Mouse (Mus musculus) neural tube, embryonic 14.5 days (tissue): ENCODE results near the gene Sec11a. TPM values are rescaled to one million over a fixed set of nuclear protein-coding genes. Genes with fewer than 3 reads are reported as not detected.

ENCODE experiments used
- ATAC-seq: fragments of 200-750 bp; cut with Nextera tagmentation; 2 replicates; pipeline ENCODE4 v1.8.0; 2017; ENCODE audit warnings: low read depth, mild to moderate bottlenecking, moderate TSS enrichment, moderate library complexity
- H3K27ac ChIP-seq: fragments of 300-500 bp; sonication (generic); 2 replicates; pipeline ENCODE4 v1.5.1; 2014; ENCODE audit warnings: low read depth, mild to moderate bottlenecking, control low read depth, low read length, moderate library complexity, mixed read lengths
- H3K27me3 ChIP-seq: fragments of 300-500 bp; sonication (generic); 2 replicates; pipeline ENCODE4 v1.6.1; 2014; ENCODE audit warnings: low read length; ENCODE audit not compliant: control insufficient read depth, insufficient read depth
- H3K36me3 ChIP-seq: fragments of 300-500 bp; sonication (generic); 2 replicates; pipeline ENCODE4 v1.6.1; 2014; ENCODE audit warnings: low read length, mixed read lengths; ENCODE audit not compliant: control insufficient read depth, insufficient read depth
- H3K4me1 ChIP-seq: fragments of 300-500 bp; sonication (generic); 2 replicates; pipeline ENCODE4 v1.6.1; 2014; ENCODE audit warnings: low read length; ENCODE audit not compliant: control insufficient read depth, insufficient read depth
- H3K4me2 ChIP-seq: fragments of 300-500 bp; sonication (generic); 2 replicates; pipeline ENCODE4 v1.6.1; 2014; ENCODE audit warnings: mild to moderate bottlenecking, low read depth, low read length, control low read depth
- H3K4me3 ChIP-seq: fragments of 300-500 bp; sonication (generic); 2 replicates; pipeline ENCODE4 v1.5.1; 2014; ENCODE audit warnings: low read depth, low read length, control low read depth, mixed read lengths
- H3K9ac ChIP-seq: fragments of 300-500 bp; sonication (generic); replicated peaks from 2 replicates; pipeline ENCODE4 v1.6.1; 2014; ENCODE audit warnings: low read depth, mild to moderate bottlenecking, control low read depth, low read length, mixed read lengths
- H3K9me3 ChIP-seq: fragments of 300-500 bp; sonication (generic); 2 replicates; pipeline ENCODE4 v1.6.1; 2016; ENCODE audit warnings: low read length; ENCODE audit not compliant: control insufficient read depth
- WGBS: fragments of 180-500 bp; shearing (Covaris S2); extraction: QIAGEN DNeasy Blood & Tissue Kit; methylation state at CpG from one replicate; pipeline ENCODE4 v1.1.7; 2014; 5-methylcytosine and 5-hydroxymethylcytosine counted together
- polyA plus RNA-seq: library from polyadenylated mRNA; unstranded; fragments of >200 nt; fragmentation: Nextera tagmentation; extraction: Ambion mirVana; gene quantifications from 2 replicates; pipeline ENCODE4 v1.2.1, GENCODE M21; 2014

Sec11a gene
- polyA plus RNA-seq: 128 and 155 TPM in 2 replicates

DNA sequence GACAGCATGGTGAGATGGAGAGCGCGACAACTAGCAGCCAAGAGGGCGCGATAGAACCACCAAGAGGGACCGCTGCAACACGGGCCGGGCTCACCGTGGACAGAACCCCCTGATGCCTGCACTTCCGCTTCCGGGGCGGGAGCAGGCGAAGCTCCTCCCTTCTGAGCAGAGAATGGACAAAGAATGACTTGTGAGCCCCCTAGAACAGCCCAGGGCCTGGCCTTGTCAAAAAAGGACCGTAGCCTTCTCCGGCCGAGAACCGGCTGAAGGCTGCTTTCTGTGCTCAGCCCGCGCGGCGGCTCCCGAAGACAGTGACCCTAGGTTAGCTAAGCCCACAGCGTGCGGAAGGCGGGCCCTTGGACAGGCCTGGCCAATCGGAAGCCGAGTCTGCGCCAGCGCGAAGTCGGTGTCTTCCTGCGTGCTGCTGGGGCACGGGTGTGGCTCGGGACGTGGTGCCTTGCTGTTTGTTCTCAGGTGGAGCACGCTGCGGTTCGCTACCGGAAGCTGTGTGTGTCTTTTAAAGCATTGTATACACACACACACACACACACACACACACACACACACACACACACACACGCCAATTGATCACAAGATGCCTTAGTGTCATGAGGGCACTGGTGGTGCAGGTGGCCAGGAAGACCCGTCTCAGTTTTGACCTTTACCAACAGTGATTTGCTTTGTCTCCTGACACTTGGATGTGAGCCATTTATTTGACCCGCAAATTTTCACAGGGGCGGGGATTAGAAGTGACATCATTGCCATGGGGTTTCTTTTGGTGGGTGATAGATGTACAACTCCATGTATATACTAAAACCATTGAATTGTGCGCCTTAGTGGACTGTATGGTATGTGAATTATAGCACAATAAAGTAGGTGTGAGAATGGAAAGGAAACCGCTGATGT lies at the start of gene Sec11a:
Gene Sec11a (minus strand): TSS at position 336 of the 906 bp plus-strand sequence.
- no peaks in the 10 kb centered on the region for H3K9me3 ChIP-seq
- 1% methylated on average over 40 of the region's 44 CpGs for WGBS
- peak; percentile 100 for ATAC-seq
- peak within 1 kb of the TSS; percentile 57 for H3K4me3 ChIP-seq
- no peaks in the 10 kb centered on the region for H3K27me3 ChIP-seq
- H3K4me2 ChIP-seq: peak within 1 kb of the TSS; percentile 83
- no peaks in the 10 kb centered on the region for H3K36me3 ChIP-seq
- peak within 1 kb of the TSS; percentile 97 for H3K27ac ChIP-seq
- peak within 1 kb of the TSS; percentile 77 for H3K9ac ChIP-seq
- peaks cover 14% of the 10 kb centered on the region for H3K4me1 ChIP-seq

DNA sequence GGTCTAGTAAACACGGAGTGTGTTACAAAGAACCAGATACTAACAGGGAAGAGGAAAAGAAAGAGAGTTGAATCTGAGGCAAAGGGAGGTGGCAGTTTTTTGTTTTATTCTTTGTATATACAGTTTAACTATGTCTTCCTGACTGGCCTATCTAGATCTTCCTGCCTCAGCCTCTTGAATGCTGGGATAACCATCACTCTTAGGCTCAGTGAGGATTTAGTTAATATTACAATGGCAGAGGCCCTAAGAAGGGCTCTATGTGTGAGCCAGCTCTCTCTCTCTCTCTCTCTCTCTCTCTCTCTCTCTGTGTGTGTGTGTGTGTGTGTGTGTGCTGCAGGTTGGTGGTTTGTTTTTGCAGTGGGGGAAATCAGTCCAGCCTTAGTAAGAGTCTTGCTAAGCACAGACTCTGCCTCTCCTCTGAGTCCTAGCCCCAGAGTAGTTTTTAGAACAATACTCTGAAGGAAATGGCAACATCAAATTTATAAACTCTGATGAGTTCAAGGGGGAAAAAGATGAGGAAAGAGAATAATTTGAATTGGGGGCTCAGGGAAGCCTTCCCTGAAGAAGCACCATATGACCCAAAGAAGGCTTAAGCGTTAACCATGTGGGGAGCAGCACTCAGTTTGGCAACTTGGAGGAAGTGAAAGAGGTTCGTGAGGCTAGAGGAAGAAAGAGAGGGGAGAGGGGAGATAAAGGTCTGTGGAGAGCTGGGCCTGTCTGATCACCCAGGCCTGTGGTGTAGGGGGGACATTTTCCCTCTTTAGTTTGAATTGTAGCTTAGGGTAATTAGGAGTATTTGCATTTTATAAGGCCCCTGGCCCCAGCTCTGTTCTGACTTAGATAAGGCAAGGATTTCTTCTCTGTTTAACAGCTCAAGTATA lies 47.9 kb upstream of the Sec11a start:
- H3K27me3 ChIP-seq: no peaks in the 10 kb centered on the region
- WGBS: 46% methylated on average over 3 of the region's 3 CpGs
- H3K4me2 ChIP-seq: peak overlapping the region; percentile 71; the same call in 1 of the 2 replicates
- H3K4me1 ChIP-seq: peaks cover 30% of the 10 kb centered on the region
- no peak for ATAC-seq
- no peaks in the 10 kb centered on the region for H3K9me3 ChIP-seq
- no peak overlapping the region for H3K27ac ChIP-seq
- H3K4me3 ChIP-seq: no peak overlapping the region
- no peak overlapping the region for H3K9ac ChIP-seq
- H3K36me3 ChIP-seq: no peaks in the 10 kb centered on the region

DNA sequence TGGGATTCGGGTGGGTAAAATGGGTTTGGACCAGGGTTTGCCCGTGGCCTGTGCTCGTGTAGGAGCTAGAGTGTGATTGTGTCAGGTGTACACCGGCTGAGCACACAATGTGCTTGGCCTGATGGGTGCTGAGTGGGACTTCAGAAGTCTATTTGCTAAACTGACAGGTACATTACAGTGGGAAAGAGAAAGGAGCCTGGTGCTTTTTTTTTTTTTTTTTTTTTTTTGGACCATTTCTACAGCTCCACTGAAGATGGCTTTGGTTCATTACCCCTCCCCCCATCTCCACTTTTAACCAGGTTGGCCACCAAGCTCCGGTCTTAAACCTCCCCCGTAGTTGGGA lies 47.1 kb upstream of the Sec11a start:
- H3K27me3 ChIP-seq: no peaks in the 10 kb centered on the region
- peak overlapping the region; percentile 71 for H3K4me2 ChIP-seq
- H3K4me3 ChIP-seq: peak overlapping the region; percentile 74
- H3K36me3 ChIP-seq: no peaks in the 10 kb centered on the region
- peaks cover 30% of the 10 kb centered on the region for H3K4me1 ChIP-seq
- no peak for ATAC-seq
- H3K9me3 ChIP-seq: no peaks in the 10 kb centered on the region
- WGBS: 29% methylated on average over 6 of the region's 6 CpGs
- H3K9ac ChIP-seq: peak overlapping the region; percentile 97
- H3K27ac ChIP-seq: no peak overlapping the region

DNA sequence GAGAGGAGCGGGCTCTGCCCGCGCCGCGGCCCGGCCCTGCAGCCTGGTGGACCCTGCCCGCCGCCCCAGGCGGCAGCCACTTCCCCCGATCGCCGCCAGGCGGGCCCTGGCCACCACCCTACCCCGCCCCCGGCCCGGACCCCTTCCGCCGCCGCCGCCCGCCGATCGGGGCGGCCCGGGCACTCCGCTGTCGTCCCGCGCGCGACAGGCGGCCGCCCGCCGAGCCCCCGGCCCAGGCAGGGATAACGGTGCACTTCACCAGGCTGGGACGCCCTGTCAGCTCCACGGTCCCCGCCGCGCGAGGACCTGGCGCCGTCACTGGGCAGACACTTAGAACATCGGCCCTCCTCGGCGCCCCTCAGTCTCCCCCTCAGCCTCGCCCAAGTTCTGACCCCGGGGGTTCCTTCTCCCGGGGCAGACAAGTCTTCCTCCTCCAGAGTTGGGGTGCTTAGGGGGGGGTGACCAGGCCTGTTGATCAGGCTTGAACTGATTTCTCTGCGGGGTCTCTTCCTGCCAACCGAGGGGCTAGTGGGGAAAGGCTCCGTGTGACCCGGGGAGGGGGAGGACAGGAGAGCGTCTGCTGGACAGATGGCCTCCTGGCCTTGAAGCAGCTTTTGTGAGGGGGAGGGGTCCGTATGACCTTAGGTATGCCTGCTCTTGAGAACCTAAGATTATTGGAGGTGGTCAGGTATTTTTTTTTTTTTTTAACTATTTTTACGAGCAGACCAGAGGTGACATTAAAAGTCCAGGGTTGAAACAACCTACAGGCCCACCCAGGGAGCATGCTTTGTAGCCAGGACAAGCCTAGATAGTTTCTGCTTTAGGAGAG lies 46.5 kb upstream of the Sec11a start:
- ATAC-seq: peak; percentile 86
- WGBS: under 1% methylated on average over 40 of the region's 58 CpGs
- Histone ChIP-seq H3K4me2 (peak overlapping the region; percentile 71), H3K27me3 (no peaks in the 10 kb centered on the region), H3K9ac (peak overlapping the region; percentile 97), H3K4me1 (peaks cover 30% of the 10 kb centered on the region), H3K9me3 (no peaks in the 10 kb centered on the region), H3K36me3 (no peaks in the 10 kb centered on the region), H3K27ac (peak overlapping the region; percentile 94), H3K4me3 (peak overlapping the region; percentile 74)

DNA sequence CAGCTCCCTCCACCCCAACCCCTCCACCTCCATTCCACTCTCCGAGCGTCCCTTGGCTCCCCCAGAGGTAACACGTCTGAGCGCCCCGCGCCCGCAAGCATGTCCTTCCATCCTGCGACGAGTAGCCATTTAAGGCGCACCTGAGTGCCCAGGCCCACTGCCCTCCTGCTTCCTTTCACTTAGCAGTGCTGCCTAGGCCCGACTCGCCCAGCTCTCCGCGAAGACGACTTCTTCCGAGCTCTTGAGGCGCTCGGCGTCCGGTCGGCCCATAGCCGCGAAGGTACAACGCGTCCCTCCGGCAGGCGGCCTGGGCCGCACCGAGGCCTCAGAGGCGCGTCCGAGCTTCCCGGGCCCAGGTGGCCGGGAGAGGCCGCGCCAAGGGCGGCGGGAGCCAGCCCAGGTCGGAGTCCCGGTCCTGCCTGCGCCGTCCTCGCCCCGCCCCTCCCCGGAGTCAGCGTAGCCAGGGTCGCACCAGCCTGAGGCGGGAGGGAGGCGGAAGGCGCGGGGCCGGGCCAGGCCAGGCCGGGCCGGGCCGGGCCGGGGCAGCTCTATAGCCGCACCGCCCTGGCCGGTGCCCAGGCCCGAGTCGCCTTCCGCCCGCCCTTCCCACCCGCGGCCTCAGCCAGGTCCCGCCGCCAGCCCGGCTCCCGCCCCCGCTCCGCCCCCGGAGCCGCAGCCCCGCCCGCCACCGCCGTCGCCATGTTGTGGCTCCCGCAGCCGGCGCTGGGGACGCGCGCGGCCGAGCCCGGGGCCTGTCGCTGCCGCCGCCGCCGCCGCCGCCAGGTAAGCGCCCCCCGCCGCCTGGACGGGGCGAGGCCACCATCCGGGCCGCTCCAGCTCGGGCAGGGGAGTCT lies 45.6 kb upstream of the Sec11a start, which contains the start of gene Zfp592:
Gene Zfp592 (plus strand): TSS at position 702 of the 854 bp plus-strand sequence.
- Histone ChIP-seq H3K9ac (peak within 1 kb of the TSS; percentile 97), H3K4me2 (peak within 1 kb of the TSS; percentile 85), H3K27ac (peak within 1 kb of the TSS; percentile 94), H3K4me1 (peaks cover 30% of the 10 kb centered on the region), H3K4me3 (peak within 1 kb of the TSS; percentile 74), H3K27me3 (no peaks in the 10 kb centered on the region), H3K9me3 (no peaks in the 10 kb centered on the region), H3K36me3 (no peaks in the 10 kb centered on the region)
- under 1% methylated on average over 53 of the region's 102 CpGs for WGBS
- peak; percentile 90 for ATAC-seq

DNA sequence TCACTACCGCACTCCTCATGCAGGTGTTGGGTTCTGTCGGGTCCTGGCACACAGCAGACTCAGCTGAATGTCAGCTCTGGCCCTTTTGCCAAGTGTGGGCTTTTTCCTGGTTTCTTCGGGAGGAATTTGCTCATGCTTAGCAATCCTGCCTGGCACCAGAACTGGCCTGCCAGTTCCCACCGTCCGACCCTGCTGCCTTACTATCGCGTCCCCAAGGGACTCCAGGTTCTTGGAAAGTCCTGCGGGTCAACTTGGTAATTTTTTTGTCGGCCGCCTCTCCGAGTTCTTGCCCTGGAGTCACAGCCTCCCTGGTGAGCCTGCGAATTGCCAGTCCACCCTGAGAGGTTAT lies 45.0 kb upstream of the Sec11a start:
- H3K9me3 ChIP-seq: no peaks in the 10 kb centered on the region
- H3K27ac ChIP-seq: peak overlapping the region; percentile 94
- 3% methylated on average over 12 of the region's 12 CpGs for WGBS
- peak; percentile 0; the same call in 1 of the 2 replicates for ATAC-seq
- H3K9ac ChIP-seq: peak overlapping the region; percentile 97
- H3K4me1 ChIP-seq: peaks cover 30% of the 10 kb centered on the region
- peak overlapping the region; percentile 85 for H3K4me2 ChIP-seq
- H3K36me3 ChIP-seq: no peaks in the 10 kb centered on the region
- no peaks in the 10 kb centered on the region for H3K27me3 ChIP-seq
- peak overlapping the region; percentile 74 for H3K4me3 ChIP-seq

DNA sequence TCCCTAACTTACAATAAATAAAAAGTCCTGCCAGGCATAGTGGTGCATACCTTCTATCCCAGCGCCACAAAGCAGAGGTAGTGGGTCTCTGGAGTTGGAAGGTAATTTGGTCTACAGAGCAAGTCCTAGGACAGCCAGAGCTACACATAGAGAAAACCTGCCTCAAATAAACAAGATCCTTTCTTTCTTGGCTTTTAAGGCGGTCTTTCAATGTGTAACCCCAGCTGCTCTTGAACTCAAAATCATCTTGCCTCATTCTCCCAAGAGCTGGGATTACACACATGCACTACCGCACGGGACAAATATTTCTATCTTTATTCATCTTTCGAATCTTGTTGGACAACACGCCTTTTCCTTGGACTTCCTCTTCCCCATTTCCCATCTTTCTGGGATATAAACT lies 44.5 kb upstream of the Sec11a start:
- 83% methylated on average over 6 of the region's 6 CpGs for WGBS
- Histone ChIP-seq H3K4me1 (peaks cover 30% of the 10 kb centered on the region), H3K4me3 (peak overlapping the region; percentile 74), H3K27me3 (no peaks in the 10 kb centered on the region), H3K9me3 (no peaks in the 10 kb centered on the region), H3K9ac (peak overlapping the region; percentile 97; the same call in 1 of the 2 replicates), H3K4me2 (peak overlapping the region; percentile 85), H3K27ac (peak overlapping the region; percentile 94; the same call in 1 of the 2 replicates), H3K36me3 (no peaks in the 10 kb centered on the region)
- ATAC-seq: no peak

DNA sequence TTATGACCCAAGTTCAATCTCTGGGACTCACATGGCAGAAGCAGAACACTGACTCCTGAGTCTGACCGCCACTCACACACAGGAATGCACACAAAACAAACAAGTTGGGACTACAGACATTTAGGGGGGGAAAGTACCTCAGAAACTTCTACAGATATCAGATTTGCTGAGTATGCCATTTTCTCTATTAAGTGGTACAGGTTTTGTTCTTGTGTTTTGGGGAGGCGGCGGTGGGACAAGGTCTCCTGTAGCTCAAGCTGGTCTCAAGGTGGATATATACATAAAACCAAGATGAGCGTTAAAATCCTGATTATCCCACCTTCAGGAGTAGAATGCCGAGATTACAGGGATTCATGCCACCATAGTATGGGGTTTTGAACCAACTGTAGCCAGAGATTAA lies 44.0 kb upstream of the Sec11a start:
- Histone ChIP-seq H3K9ac (no peak overlapping the region), H3K9me3 (no peaks in the 10 kb centered on the region), H3K36me3 (no peaks in the 10 kb centered on the region), H3K4me1 (peaks cover 30% of the 10 kb centered on the region), H3K4me3 (no peak overlapping the region), H3K4me2 (no peak overlapping the region), H3K27me3 (no peaks in the 10 kb centered on the region), H3K27ac (no peak overlapping the region)
- 96% methylated on average over 5 of the region's 5 CpGs for WGBS
- no peak for ATAC-seq
